Mouse (Mus musculus) hindbrain, embryonic 12.5 days (tissue): Measurements from ENCODE around the gene Btbd10. TPM values are rescaled to one million over a fixed set of nuclear protein-coding genes. Genes with fewer than 3 reads are reported as not detected.

Experiments
- ATAC-seq: fragments of 200-750 bp; cut with Nextera tagmentation; 2 replicates; pipeline ENCODE4 v1.8.0; 2017; ENCODE audit warnings: moderate TSS enrichment; ENCODE audit not compliant: low FRiP score
- H3K27ac ChIP-seq: fragments of 300-500 bp; sonication (generic); 2 replicates; pipeline ENCODE4 v1.5.1; 2016; ENCODE audit warnings: mild to moderate bottlenecking
- H3K27me3 ChIP-seq: fragments of 300-500 bp; sonication (generic); 2 replicates; pipeline ENCODE4 v1.6.1; 2016; ENCODE audit warnings: mild to moderate bottlenecking
- H3K36me3 ChIP-seq: fragments of 300-500 bp; sonication (generic); 2 replicates; pipeline ENCODE4 v1.6.1; 2016; ENCODE audit warnings: mild to moderate bottlenecking
- H3K4me1 ChIP-seq: fragments of 300-500 bp; sonication (generic); 2 replicates; pipeline ENCODE4 v1.6.1; 2016
- H3K4me2 ChIP-seq: fragments of 300-500 bp; sonication (generic); replicated peaks from 2 replicates; pipeline ENCODE4 v1.6.1; 2016; ENCODE audit warnings: mild to moderate bottlenecking
- H3K4me3 ChIP-seq: fragments of 300-500 bp; sonication (generic); 2 replicates; pipeline ENCODE4 v1.5.1; 2016; ENCODE audit warnings: mild to moderate bottlenecking
- H3K9ac ChIP-seq: fragments of 300-500 bp; sonication (generic); 2 replicates; pipeline ENCODE4 v1.6.1; 2016; ENCODE audit warnings: mild to moderate bottlenecking, moderate library complexity
- H3K9me3 ChIP-seq: fragments of 300-500 bp; sonication (generic); replicated peaks from 2 replicates; pipeline ENCODE4 v1.6.1; 2016; ENCODE audit warnings: mild to moderate bottlenecking
- WGBS: fragments of 180-500 bp; shearing (Covaris S2); methylation state at CpG from one replicate; pipeline ENCODE4 v1.1.7; 2016; 5-methylcytosine and 5-hydroxymethylcytosine counted together
- polyA plus RNA-seq: library from polyadenylated mRNA; unstranded; fragments of >200 nt; fragmentation: Nextera tagmentation; extraction: Ambion mirVana; gene quantifications from 2 replicates; pipeline ENCODE4 v1.2.1, GENCODE M21; 2016

Btbd10 gene
- polyA plus RNA-seq, 1 experiment from 2014 or later: 42.8 TPM

GRCm38 (mm10) chr7:113349089-113349488 lies 20.1 kb downstream of the Btbd10 start:
- Histone ChIP-seq H3K27me3 (no peaks in the 10 kb centered on the region), H3K4me3 (no peak overlapping the region), H3K9ac (no peak overlapping the region), H3K9me3 (no peaks in the 10 kb centered on the region), H3K27ac (no peak overlapping the region), H3K36me3 (no peaks in the 10 kb centered on the region), H3K4me1 (no peaks in the 10 kb centered on the region), H3K4me2 (no peak overlapping the region)
- WGBS: 93% methylated on average over 1 of the region's 1 CpGs
- no peak for ATAC-seq

- Histone ChIP-seq H3K27ac (no peak overlapping the region), H3K27me3 (no peaks in the 10 kb centered on the region), H3K4me2 (no peak overlapping the region), H3K9me3 (no peaks in the 10 kb centered on the region), H3K9ac (no peak overlapping the region), H3K4me1 (no peaks in the 10 kb centered on the region), H3K4me3 (no peak overlapping the region), H3K36me3 (no peaks in the 10 kb centered on the region)
- ATAC-seq: no peak
- WGBS: 96% methylated on average over 2 of the region's 2 CpGs
Observed at GRCm38 (mm10) chr7:113347694-113348093, 21.5 kb downstream of the Btbd10 start.

DNA sequence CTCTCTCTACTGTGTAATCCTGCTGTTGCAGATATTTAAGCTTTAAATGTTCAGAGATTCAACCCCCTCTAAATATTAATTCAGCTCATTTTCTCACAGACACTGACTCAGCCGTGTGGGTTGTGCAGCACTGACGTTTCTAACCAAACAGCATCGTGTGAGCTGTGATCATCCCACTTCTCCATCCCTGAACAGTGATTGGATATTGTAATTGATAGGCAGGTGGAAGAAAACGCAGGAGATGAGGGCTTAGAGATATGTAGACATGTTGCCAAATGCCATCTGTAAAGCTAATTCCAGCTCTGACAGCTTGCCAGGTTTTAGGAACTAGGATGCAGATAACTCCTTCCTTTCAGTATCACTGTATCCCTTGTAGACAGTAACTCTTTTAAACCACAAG lies 21.9 kb downstream of the Btbd10 start:
- no peak overlapping the region for H3K4me3 ChIP-seq
- no peak overlapping the region for H3K27ac ChIP-seq
- ATAC-seq: no peak
- no peaks in the 10 kb centered on the region for H3K4me1 ChIP-seq
- H3K36me3 ChIP-seq: no peaks in the 10 kb centered on the region
- no peak overlapping the region for H3K4me2 ChIP-seq
- H3K27me3 ChIP-seq: no peaks in the 10 kb centered on the region
- H3K9me3 ChIP-seq: no peaks in the 10 kb centered on the region
- WGBS: 41% methylated on average over 4 of the region's 4 CpGs
- H3K9ac ChIP-seq: no peak overlapping the region

- Histone ChIP-seq H3K9ac (no peak overlapping the region), H3K36me3 (0 out of 2 replicates have a peak, but pooled peaks cover 2% of the 10 kb centered on the region), H3K4me1 (no peaks in the 10 kb centered on the region), H3K27ac (no peak overlapping the region), H3K27me3 (no peaks in the 10 kb centered on the region), H3K4me3 (no peak overlapping the region), H3K9me3 (no peaks in the 10 kb centered on the region), H3K4me2 (no peak overlapping the region)
- no peak for ATAC-seq
- 82% methylated on average over 8 of the region's 8 CpGs for WGBS
Observed at GRCm38 (mm10) chr7:113335250-113335649, 33.9 kb downstream of the Btbd10 start.

GRCm38 (mm10) chr7:113334036-113334435 lies 35.2 kb downstream of the Btbd10 start:
- H3K27ac ChIP-seq: no peak overlapping the region
- no peak for ATAC-seq
- no peaks in the 10 kb centered on the region for H3K9me3 ChIP-seq
- no peaks in the 10 kb centered on the region for H3K4me1 ChIP-seq
- H3K9ac ChIP-seq: no peak overlapping the region
- H3K27me3 ChIP-seq: no peaks in the 10 kb centered on the region
- H3K36me3 ChIP-seq: 0 out of 2 replicates have a peak, but pooled peaks cover 2% of the 10 kb centered on the region
- H3K4me2 ChIP-seq: no peak overlapping the region
- no peak overlapping the region for H3K4me3 ChIP-seq

GRCm38 (mm10) chr7:113320128-113320527 lies 49.1 kb downstream of the Btbd10 start:
- ATAC-seq: no peak
- H3K4me1 ChIP-seq: peaks cover 9% of the 10 kb centered on the region
- no peaks in the 10 kb centered on the region for H3K27me3 ChIP-seq
- 78% methylated on average over 1 of the region's 1 CpGs for WGBS
- no peak overlapping the region for H3K4me2 ChIP-seq
- H3K27ac ChIP-seq: no peak overlapping the region
- peaks cover 20% of the 10 kb centered on the region for H3K36me3 ChIP-seq
- H3K9ac ChIP-seq: no peak overlapping the region
- no peaks in the 10 kb centered on the region for H3K9me3 ChIP-seq
- H3K4me3 ChIP-seq: no peak overlapping the region

GRCm38 (mm10) chr7:113311784-113312183 lies 57.4 kb downstream of the Btbd10 start:
- H3K9me3 ChIP-seq: no peaks in the 10 kb centered on the region
- no peak overlapping the region for H3K4me2 ChIP-seq
- H3K36me3 ChIP-seq: peaks cover 8% of the 10 kb centered on the region
- no peaks in the 10 kb centered on the region for H3K4me1 ChIP-seq
- no peak for ATAC-seq
- H3K9ac ChIP-seq: no peak overlapping the region
- 28% methylated on average over 2 of the region's 2 CpGs for WGBS
- H3K4me3 ChIP-seq: no peak overlapping the region
- no peak overlapping the region for H3K27ac ChIP-seq
- no peaks in the 10 kb centered on the region for H3K27me3 ChIP-seq

GRCm38 (mm10) chr7:113310136-113310535 lies 59.1 kb downstream of the Btbd10 start:
- Histone ChIP-seq H3K27me3 (no peaks in the 10 kb centered on the region), H3K4me1 (no peaks in the 10 kb centered on the region), H3K9ac (no peak overlapping the region), H3K27ac (no peak overlapping the region), H3K4me2 (no peak overlapping the region), H3K4me3 (no peak overlapping the region), H3K36me3 (peaks cover 3% of the 10 kb centered on the region; the same call in 1 of the 2 replicates), H3K9me3 (no peaks in the 10 kb centered on the region)
- 60% methylated on average over 3 of the region's 3 CpGs for WGBS
- ATAC-seq: no peak

DNA sequence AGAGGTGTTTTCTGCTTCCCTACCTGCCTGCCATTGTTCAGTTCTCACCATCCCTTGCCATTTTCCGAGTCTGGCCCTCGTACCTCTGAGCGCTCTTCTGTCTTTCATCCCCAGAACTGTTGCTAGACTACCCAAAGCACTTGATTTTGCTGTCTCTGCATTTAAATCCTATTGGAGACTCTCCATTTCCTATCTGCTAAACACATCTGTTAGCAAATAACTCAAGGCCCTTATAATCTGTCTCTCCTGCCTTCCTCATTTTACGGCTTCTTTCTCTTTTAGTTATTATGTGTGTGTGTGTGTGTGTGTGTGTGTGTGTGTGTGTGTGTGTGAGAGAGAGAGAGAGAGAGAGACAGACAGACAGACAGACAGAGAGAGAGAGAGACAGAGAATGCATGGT lies 71.4 kb downstream of the Btbd10 start:
- WGBS: 91% methylated on average over 4 of the region's 4 CpGs
- no peaks in the 10 kb centered on the region for H3K9me3 ChIP-seq

DNA sequence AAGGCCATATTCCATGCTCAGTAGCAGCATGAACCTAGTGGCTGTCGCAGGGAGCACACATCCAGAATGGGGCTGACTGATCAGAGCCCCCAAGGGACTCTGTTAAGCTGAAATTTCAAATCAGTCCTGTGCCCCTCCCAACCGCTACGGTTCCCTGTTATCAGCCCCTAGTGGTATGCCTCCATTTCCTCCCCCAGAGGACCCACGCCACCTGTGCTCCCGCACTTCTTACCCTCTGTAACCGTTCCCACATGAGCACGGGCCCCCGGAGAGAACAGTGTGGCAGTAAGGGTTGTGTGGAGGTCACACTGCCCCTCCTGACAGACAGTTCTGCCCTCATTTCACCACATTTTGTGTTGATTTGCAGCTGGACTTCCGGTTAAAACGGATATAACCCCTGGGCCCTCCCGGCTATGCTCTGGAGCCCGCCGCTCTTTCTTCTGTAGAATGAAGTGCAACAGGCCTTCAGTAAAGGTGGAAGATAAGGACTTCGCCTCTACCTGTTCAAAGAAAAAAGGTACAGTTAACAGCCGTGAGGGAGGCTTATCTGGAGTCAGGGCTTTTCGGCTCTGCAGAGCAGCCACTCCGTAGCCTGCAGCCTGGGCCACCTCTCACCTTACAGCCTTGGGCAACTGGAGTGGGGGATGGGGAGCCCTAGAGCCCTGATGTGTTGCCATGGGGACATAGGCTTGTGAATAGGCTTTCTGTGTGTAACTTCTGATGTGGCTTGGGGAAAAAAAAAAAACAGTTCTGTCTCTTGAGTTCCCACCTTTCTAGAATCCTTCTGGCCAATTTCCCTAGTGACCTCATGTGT lies 73.9 kb downstream of the Btbd10 start:
- H3K27me3 ChIP-seq: no peaks in the 10 kb centered on the region
- no peaks in the 10 kb centered on the region for H3K9me3 ChIP-seq
- peaks cover 17% of the 10 kb centered on the region for H3K4me1 ChIP-seq
- ATAC-seq: peak; percentile 40; the same call in 1 of the 2 replicates
- H3K9ac ChIP-seq: no peak overlapping the region
- peak overlapping the region; percentile 52; the same call in 1 of the 2 replicates for H3K27ac ChIP-seq
- peaks cover 7% of the 10 kb centered on the region; the same call in 1 of the 2 replicates for H3K36me3 ChIP-seq
- 35% methylated on average over 17 of the region's 17 CpGs for WGBS
- H3K4me3 ChIP-seq: no peak overlapping the region
- H3K4me2 ChIP-seq: peak overlapping the region; percentile 30

More for the DNA sequence above, 71.4 kb downstream of the Btbd10 start:
- Histone ChIP-seq H3K4me2 (no peak overlapping the region), H3K27me3 (no peaks in the 10 kb centered on the region), H3K36me3 (peaks cover 13% of the 10 kb centered on the region; the same call in 1 of the 2 replicates), H3K9ac (no peak overlapping the region), H3K4me1 (peaks cover 17% of the 10 kb centered on the region), H3K27ac (no peak overlapping the region), H3K4me3 (no peak overlapping the region)
- no peak for ATAC-seq

- H3K9ac ChIP-seq: no peak overlapping the region
- no peaks in the 10 kb centered on the region for H3K27me3 ChIP-seq
- no peak for ATAC-seq
- no peak overlapping the region for H3K4me3 ChIP-seq
- no peaks in the 10 kb centered on the region for H3K9me3 ChIP-seq
- H3K4me1 ChIP-seq: peaks cover 17% of the 10 kb centered on the region
- peaks cover 7% of the 10 kb centered on the region; the same call in 1 of the 2 replicates for H3K36me3 ChIP-seq
- H3K4me2 ChIP-seq: no peak overlapping the region
- 91% methylated on average over 6 of the region's 6 CpGs for WGBS
- H3K27ac ChIP-seq: no peak overlapping the region
Observed at GRCm38 (mm10) chr7:113294598-113294997, 74.6 kb downstream of the Btbd10 start.

- Histone ChIP-seq H3K4me1 (peaks cover 19% of the 10 kb centered on the region), H3K4me2 (no peak overlapping the region), H3K27ac (no peak overlapping the region), H3K9ac (no peak overlapping the region), H3K4me3 (no peak overlapping the region), H3K27me3 (no peaks in the 10 kb centered on the region), H3K9me3 (no peaks in the 10 kb centered on the region), H3K36me3 (no peaks in the 10 kb centered on the region)
- 81% methylated on average over 4 of the region's 4 CpGs for WGBS
- ATAC-seq: no peak
Observed at GRCm38 (mm10) chr7:113292193-113292592, 77.0 kb downstream of the Btbd10 start.

GRCm38 (mm10) chr7:113291741-113292140 lies 77.5 kb downstream of the Btbd10 start:
- Histone ChIP-seq H3K9me3 (no peaks in the 10 kb centered on the region), H3K27me3 (no peaks in the 10 kb centered on the region), H3K27ac (no peak overlapping the region), H3K4me2 (no peak overlapping the region), H3K4me3 (no peak overlapping the region), H3K36me3 (no peaks in the 10 kb centered on the region), H3K4me1 (peaks cover 14% of the 10 kb centered on the region), H3K9ac (no peak overlapping the region)
- no peak for ATAC-seq
- WGBS: 80% methylated on average over 5 of the region's 5 CpGs
